Mouse (Mus musculus): ENCODE data around the gene Gsx2.

Gene Gsx2

GRCm38 (mm10) chr5:75076326-75077050 is 1.1 kb downstream of the Gsx2 start:
- no peak for DNase-seq (ENCODE audit: low read depth, low spot score)

DNA sequence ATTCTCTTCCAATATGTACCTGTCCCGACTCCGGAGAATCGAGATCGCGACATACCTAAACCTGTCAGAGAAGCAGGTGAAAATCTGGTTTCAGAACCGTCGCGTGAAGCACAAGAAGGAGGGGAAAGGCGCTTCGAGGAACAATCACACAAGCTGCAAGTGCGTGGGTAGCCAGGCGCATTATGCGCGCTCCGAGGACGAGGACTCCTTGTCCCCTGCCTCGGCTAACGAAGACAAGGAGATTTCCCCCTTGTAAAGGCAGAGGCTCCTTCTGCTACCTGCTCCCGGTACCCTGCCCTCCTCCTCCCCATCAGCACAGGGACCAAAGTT is 1.6 kb downstream of the Gsx2 start:
- no peak for DNase-seq (ENCODE audit: low read depth, low spot score)

- DNase-seq (ENCODE audit: low read depth, low spot score), result no peak
Observed at GRCm38 (mm10) chr5:75079564-75079963, 4.2 kb downstream of the Gsx2 start.

DNA sequence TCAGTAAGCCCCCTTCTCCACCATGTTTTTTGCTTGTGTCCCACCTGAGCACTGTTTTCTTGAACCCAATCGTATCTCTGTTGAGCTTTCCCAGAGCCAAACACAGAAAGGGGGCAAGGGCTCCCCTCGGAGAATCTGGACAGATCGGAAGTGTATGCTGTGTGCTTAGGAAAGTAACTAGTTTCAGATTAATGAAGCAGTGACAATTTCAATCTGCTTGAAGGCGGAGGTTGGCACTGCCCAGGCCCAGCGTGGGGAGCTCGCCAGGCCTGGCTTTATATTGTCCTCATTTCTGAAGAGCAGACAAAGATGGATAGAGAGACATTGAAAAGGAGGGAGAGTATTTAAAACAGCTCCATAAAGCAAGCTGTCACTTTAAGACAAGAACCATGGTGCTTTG is 7.0 kb downstream of the Gsx2 start:
- DNase-seq (ENCODE audit: low read depth, low spot score), result no peak

DNA sequence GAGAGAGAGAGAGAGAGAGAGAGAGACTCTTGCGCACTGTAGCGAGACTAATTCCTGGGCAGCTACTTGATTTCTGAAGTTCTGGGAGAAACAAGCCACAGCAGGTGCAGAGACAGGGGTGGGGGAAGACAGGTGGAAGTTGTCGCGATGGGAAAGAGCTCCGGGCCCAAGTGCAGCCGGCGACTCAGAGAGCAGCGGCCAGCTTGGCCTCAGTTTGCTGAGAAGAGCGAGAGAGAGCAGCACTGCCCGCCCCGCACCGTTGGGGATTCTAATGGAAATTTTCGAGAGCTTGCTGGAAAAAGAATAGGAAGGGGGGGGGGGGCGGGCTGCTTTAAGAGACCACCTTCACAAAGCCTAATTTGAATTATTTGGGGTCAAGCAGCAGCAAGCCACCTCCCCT is 7.7 kb downstream of the Gsx2 start:
- no peak for DNase-seq (ENCODE audit: low read depth, low spot score)

DNA sequence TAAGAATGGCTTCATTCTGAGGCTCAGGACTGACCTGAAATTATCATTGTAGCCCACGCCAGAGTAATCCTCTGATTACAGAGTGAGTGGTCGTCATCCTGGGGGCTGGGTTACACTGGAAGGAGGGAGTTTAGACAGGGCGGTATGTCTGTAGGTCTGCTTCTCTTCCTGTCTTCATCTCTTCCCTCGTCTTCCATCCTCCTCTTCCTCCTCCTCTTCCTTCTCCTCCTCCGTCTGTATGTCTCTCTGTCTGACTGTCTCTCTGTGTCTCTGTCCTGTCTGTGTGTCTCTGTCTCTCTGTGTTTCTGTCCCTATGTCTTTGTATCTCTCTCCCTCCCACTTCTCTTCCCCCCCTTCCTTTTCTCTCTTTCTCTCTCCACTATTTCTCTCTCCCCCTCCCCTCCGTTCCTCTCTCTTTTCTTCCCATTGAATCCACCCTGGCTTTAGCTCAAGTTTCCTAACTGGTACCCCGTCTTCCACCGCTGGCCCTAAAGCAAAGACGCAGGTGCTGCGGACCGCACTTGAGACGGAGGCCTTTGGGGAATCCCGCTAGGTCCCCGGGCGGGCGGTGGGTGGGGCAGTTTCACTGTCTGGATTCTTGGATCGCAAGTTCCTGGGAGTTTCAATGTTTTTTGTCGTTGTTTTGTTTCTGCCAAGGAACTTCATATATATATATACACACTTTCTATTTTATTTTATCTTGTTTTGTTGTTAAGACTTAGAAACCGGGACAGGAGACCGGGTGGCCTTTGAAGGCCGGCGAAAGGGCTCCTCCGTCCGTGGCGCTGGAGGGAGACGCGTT is 8.4 kb downstream of the Gsx2 start:
- no peak for DNase-seq (ENCODE audit: low read depth, low spot score)

GRCm38 (mm10) chr5:75084393-75084870 is 9.0 kb downstream of the Gsx2 start:
- no peak for DNase-seq (ENCODE audit: low read depth, low spot score)

- DNase-seq (ENCODE audit: low read depth, low spot score), result no peak
Observed at GRCm38 (mm10) chr5:75084871-75085520, 9.6 kb downstream of the Gsx2 start.

- DNase-seq (ENCODE audit: low read depth, low spot score), result no peak
Observed at GRCm38 (mm10) chr5:75085521-75085875, 10.1 kb downstream of the Gsx2 start.

DNA sequence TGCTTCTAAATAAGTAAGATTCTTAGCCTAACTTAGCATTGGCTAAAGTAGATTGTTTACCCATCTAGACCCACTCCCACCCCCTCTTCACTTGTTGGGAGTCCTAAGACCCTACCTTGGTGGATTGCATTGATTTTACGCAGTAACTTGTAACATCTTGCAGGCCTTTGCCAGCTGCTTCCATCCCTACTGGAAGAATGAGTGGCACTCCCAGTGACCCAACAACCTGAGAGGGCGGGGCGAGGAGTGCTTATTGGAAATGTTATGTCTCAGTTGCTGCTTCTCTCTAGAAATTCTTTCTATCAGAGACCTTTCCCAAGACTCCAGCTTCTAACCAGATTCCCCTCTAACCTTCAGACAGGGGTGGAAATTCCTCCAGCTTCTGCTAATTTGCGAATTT is 10.5 kb downstream of the Gsx2 start:
- no peak for DNase-seq (ENCODE audit: low read depth, low spot score)

DNA sequence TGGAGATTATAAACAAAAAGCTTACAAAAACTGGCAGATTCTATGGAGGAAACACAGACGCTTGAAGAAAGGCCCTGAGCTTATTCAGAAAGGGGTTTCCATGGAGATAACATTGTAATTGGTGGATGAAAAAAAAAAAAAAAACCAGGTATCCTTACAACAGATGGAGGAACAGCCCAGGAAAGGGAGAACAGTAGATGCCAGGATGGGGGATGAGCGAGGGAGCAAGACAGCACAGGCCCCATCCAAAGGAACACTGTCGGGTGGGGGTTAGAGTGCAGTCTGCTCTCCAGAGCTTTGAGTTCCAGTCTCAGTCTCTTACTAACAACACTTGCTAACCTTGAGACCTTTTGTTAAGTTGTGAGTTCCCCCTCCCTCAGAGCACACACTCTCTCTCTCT is 31.1 kb downstream of the Gsx2 start:
- no peak for DNase-seq (ENCODE audit: low read depth, low spot score)

GRCm38 (mm10) chr5:75109368-75109767 is 34.0 kb downstream of the Gsx2 start:
- no peak for DNase-seq (ENCODE audit: low read depth, low spot score)

GRCm38 (mm10) chr5:75111781-75112180 is 36.4 kb downstream of the Gsx2 start:
- DNase-seq (ENCODE audit: low read depth, low spot score), result no peak

GRCm38 (mm10) chr5:75118840-75119239 is 43.4 kb downstream of the Gsx2 start:
- peak; percentile 59 for DNase-seq (ENCODE audit: low read depth, low spot score)

- no peak for DNase-seq (ENCODE audit: low read depth, low spot score)
Observed at GRCm38 (mm10) chr5:75121646-75122045, 46.2 kb downstream of the Gsx2 start.

All from A20 (cell line).